Mouse (Mus musculus) B cell, adult 62 days (primary cell): ENCODE measurements around the gene Cdh19. TPM values are rescaled to one million over a fixed set of nuclear protein-coding genes. Genes with fewer than 3 reads are reported as not detected.

ENCODE experiments used
- total RNA-seq: library from RNA; stranded (reverse); gene quantifications from 4 replicates; pipeline ENCODE4 v1.2.4, GENCODE M21; 2023

Cdh19 gene
- not detected in 4 replicates for total RNA-seq

DNA sequence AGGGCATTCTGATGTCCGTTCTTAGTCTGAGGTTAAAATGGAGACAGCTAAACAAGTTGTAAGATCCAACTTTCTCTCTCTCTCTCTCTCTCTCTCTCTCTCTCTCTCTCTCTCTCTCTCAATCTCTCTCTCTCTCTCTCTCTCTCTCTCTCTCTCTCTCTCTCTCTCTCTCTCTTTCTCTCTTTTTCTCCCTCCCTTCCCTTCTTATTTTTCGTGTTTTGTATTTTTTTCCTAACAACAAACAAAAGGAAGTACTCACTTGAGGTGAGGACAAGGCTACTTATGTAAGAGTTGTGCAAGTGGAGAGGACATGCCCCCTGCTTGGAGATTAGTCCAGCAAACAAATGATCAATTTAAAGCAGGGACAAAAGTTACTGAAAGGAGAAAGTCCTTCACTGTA, at the start of gene Cdh19:
Gene Cdh19 (minus strand): TSS at position 101 of the 400 bp plus-strand sequence.

